Mouse (Mus musculus): ENCODE measurements at regions not wholly inside any gene's neighbourhood (a gene's known extent, or its start where the extent isn't known, plus 50 kb on each side); places are given as distances from the start of the nearest gene placed in this dataset.

- Histone ChIP-seq H3K27me3 (ENCODE audit: control insufficient read depth, insufficient read depth, insufficient read length) (no peaks in the 10 kb centered on the region), H3K79me3 (ENCODE audit: low read depth) (peaks cover 70% of the 10 kb centered on the region), H3ac (ENCODE audit: control insufficient read depth, insufficient read length, low read depth) (no peak overlapping the region), H3K36me3 (ENCODE audit: control insufficient read depth, insufficient read depth) (peaks cover 3% of the 10 kb centered on the region), H3K4me3 (ENCODE audit: insufficient read depth, poor library complexity, severe bottlenecking) (no peak overlapping the region), H3K79me2 (ENCODE audit: control insufficient read depth, insufficient read depth) (peaks cover 100% of the 10 kb centered on the region)
- no peak for TF ChIP-seq MYOG (IDR thresholded peaks at IDR 0.05; ENCODE audit: control insufficient read depth, extremely low read depth, insufficient read length)
- TF ChIP-seq MYOD1 (IDR thresholded peaks at IDR 0.05; ENCODE audit: control insufficient read depth, insufficient read length, low read depth), result no peak
- no peak for TF ChIP-seq CTCF (IDR thresholded peaks at IDR 0.05; ENCODE audit: control insufficient read depth, insufficient read depth, insufficient read length)
- no peak for TF ChIP-seq CEBPB (IDR thresholded peaks at IDR 0.05; ENCODE audit: low read depth)
- no peak for TF ChIP-seq MAX (IDR thresholded peaks at IDR 0.05)
- TF ChIP-seq USF1 (IDR thresholded peaks at IDR 0.05; ENCODE audit: low read depth), result no peak
- TF ChIP-seq FOSL1 (IDR thresholded peaks at IDR 0.05; ENCODE audit: insufficient read depth, low read length, poor library complexity, severe bottlenecking), result no peak
Measured at GRCm38 (mm10) chr2:128379151-128379550, 211.9 kb upstream of the Spdye4c start.

GRCm38 (mm10) chr2:128379554-128379953 is 211.5 kb upstream of the Spdye4c start:
- no peak overlapping the region for H3ac ChIP-seq (ENCODE audit: control insufficient read depth, insufficient read length, low read depth)
- TF ChIP-seq MAX (IDR thresholded peaks at IDR 0.05), result no peak
- TF ChIP-seq FOSL1 (IDR thresholded peaks at IDR 0.05; ENCODE audit: insufficient read depth, low read length, poor library complexity, severe bottlenecking), result no peak
- TF ChIP-seq USF1 (IDR thresholded peaks at IDR 0.05; ENCODE audit: low read depth), result no peak
- TF ChIP-seq CEBPB (IDR thresholded peaks at IDR 0.05; ENCODE audit: low read depth), result no peak
- no peak for TF ChIP-seq MYOD1 (IDR thresholded peaks at IDR 0.05; ENCODE audit: control insufficient read depth, insufficient read length, low read depth)
- TF ChIP-seq CTCF (IDR thresholded peaks at IDR 0.05; ENCODE audit: control insufficient read depth, insufficient read depth, insufficient read length), result no peak
- TF ChIP-seq MYOG (IDR thresholded peaks at IDR 0.05; ENCODE audit: control insufficient read depth, extremely low read depth, insufficient read length), result no peak
- peaks cover 66% of the 10 kb centered on the region for H3K79me3 ChIP-seq (ENCODE audit: low read depth)
- no peak overlapping the region for H3K4me3 ChIP-seq (ENCODE audit: insufficient read depth, poor library complexity, severe bottlenecking)
- H3K27me3 ChIP-seq (ENCODE audit: control insufficient read depth, insufficient read depth, insufficient read length), result no peaks in the 10 kb centered on the region
- peaks cover 100% of the 10 kb centered on the region for H3K79me2 ChIP-seq (ENCODE audit: control insufficient read depth, insufficient read depth)
- H3K36me3 ChIP-seq (ENCODE audit: control insufficient read depth, insufficient read depth), result peaks cover 3% of the 10 kb centered on the region

- peaks cover 100% of the 10 kb centered on the region for H3K79me2 ChIP-seq (ENCODE audit: control insufficient read depth, insufficient read depth)
- H3K4me3 ChIP-seq (ENCODE audit: insufficient read depth, poor library complexity, severe bottlenecking), result no peak overlapping the region
- no peaks in the 10 kb centered on the region for H3K27me3 ChIP-seq (ENCODE audit: control insufficient read depth, insufficient read depth, insufficient read length)
- peaks cover 60% of the 10 kb centered on the region for H3K79me3 ChIP-seq (ENCODE audit: low read depth)
- no peak overlapping the region for H3ac ChIP-seq (ENCODE audit: control insufficient read depth, insufficient read length, low read depth)
- TF ChIP-seq FOSL1 (IDR thresholded peaks at IDR 0.05; ENCODE audit: insufficient read depth, low read length, poor library complexity, severe bottlenecking) (peak; percentile 71), CTCF (IDR thresholded peaks at IDR 0.05; ENCODE audit: control insufficient read depth, insufficient read depth, insufficient read length) (no peak)
- H3K36me3 ChIP-seq (ENCODE audit: control insufficient read depth, insufficient read depth), result peaks cover 3% of the 10 kb centered on the region
Measured at GRCm38 (mm10) chr2:128380581-128380980, 210.4 kb upstream of the Spdye4c start.

- Histone ChIP-seq H3K27me3 (ENCODE audit: control insufficient read depth, insufficient read depth, insufficient read length) (no peaks in the 10 kb centered on the region), H3K36me3 (ENCODE audit: control insufficient read depth, insufficient read depth) (peaks cover 3% of the 10 kb centered on the region), H3ac (ENCODE audit: control insufficient read depth, insufficient read length, low read depth) (no peak overlapping the region), H3K4me3 (ENCODE audit: insufficient read depth, poor library complexity, severe bottlenecking) (no peak overlapping the region), H3K79me3 (ENCODE audit: low read depth) (peaks cover 60% of the 10 kb centered on the region), H3K79me2 (ENCODE audit: control insufficient read depth, insufficient read depth) (peaks cover 100% of the 10 kb centered on the region)
- no peak for TF ChIP-seq USF1 (IDR thresholded peaks at IDR 0.05; ENCODE audit: low read depth)
- TF ChIP-seq CTCF (IDR thresholded peaks at IDR 0.05; ENCODE audit: control insufficient read depth, insufficient read depth, insufficient read length), result no peak
- TF ChIP-seq CEBPB (IDR thresholded peaks at IDR 0.05; ENCODE audit: low read depth), result no peak
- TF ChIP-seq FOSL1 (IDR thresholded peaks at IDR 0.05; ENCODE audit: insufficient read depth, low read length, poor library complexity, severe bottlenecking), result no peak
- no peak for TF ChIP-seq MAX (IDR thresholded peaks at IDR 0.05)
- no peak for TF ChIP-seq MYOG (IDR thresholded peaks at IDR 0.05; ENCODE audit: control insufficient read depth, extremely low read depth, insufficient read length)
- TF ChIP-seq MYOD1 (IDR thresholded peaks at IDR 0.05; ENCODE audit: control insufficient read depth, insufficient read length, low read depth), result no peak
Measured at GRCm38 (mm10) chr2:128381684-128382205, 209.3 kb upstream of the Spdye4c start.

GRCm38 (mm10) chr2:128382473-128382872 is 208.5 kb upstream of the Spdye4c start:
- Histone ChIP-seq H3K27me3 (ENCODE audit: control insufficient read depth, insufficient read depth, insufficient read length) (no peaks in the 10 kb centered on the region), H3K79me3 (ENCODE audit: low read depth) (peaks cover 60% of the 10 kb centered on the region), H3K4me3 (ENCODE audit: insufficient read depth, poor library complexity, severe bottlenecking) (no peak overlapping the region), H3K79me2 (ENCODE audit: control insufficient read depth, insufficient read depth) (peaks cover 100% of the 10 kb centered on the region), H3K36me3 (ENCODE audit: control insufficient read depth, insufficient read depth) (peaks cover 3% of the 10 kb centered on the region), H3ac (ENCODE audit: control insufficient read depth, insufficient read length, low read depth) (no peak overlapping the region)
- TF ChIP-seq USF1 (IDR thresholded peaks at IDR 0.05; ENCODE audit: low read depth), result no peak
- peak; percentile 76 for TF ChIP-seq FOSL1 (IDR thresholded peaks at IDR 0.05; ENCODE audit: insufficient read depth, low read length, poor library complexity, severe bottlenecking)
- TF ChIP-seq MAX (IDR thresholded peaks at IDR 0.05), result no peak
- TF ChIP-seq MYOD1 (IDR thresholded peaks at IDR 0.05; ENCODE audit: control insufficient read depth, insufficient read length, low read depth), result no peak

GRCm38 (mm10) chr2:128384612-128385011 is 206.4 kb upstream of the Spdye4c start:
- no peaks in the 10 kb centered on the region for H3K36me3 ChIP-seq (ENCODE audit: control insufficient read depth, insufficient read depth)
- no peaks in the 10 kb centered on the region for H3K27me3 ChIP-seq (ENCODE audit: control insufficient read depth, insufficient read depth, insufficient read length)
- no peak overlapping the region for H3K4me3 ChIP-seq (ENCODE audit: insufficient read depth, poor library complexity, severe bottlenecking)
- H3K79me3 ChIP-seq (ENCODE audit: low read depth), result peaks cover 50% of the 10 kb centered on the region
- H3ac ChIP-seq (ENCODE audit: control insufficient read depth, insufficient read length, low read depth), result no peak overlapping the region
- H3K79me2 ChIP-seq (ENCODE audit: control insufficient read depth, insufficient read depth), result peaks cover 100% of the 10 kb centered on the region
- TF ChIP-seq USF1 (IDR thresholded peaks at IDR 0.05; ENCODE audit: low read depth) (no peak), CTCF (IDR thresholded peaks at IDR 0.05; ENCODE audit: control insufficient read depth, insufficient read depth, insufficient read length) (no peak), CEBPB (IDR thresholded peaks at IDR 0.05; ENCODE audit: low read depth) (no peak), FOSL1 (IDR thresholded peaks at IDR 0.05; ENCODE audit: insufficient read depth, low read length, poor library complexity, severe bottlenecking) (no peak), MAX (IDR thresholded peaks at IDR 0.05) (no peak), MYOD1 (IDR thresholded peaks at IDR 0.05; ENCODE audit: control insufficient read depth, insufficient read length, low read depth) (no peak), MYOG (IDR thresholded peaks at IDR 0.05; ENCODE audit: control insufficient read depth, extremely low read depth, insufficient read length) (no peak)

Data from C2C12 (cell line).